Mouse (Mus musculus) ES-E14 (cell line): ENCODE results near the gene Plk2. TPM values are rescaled to one million over a fixed set of nuclear protein-coding genes. Genes with fewer than 3 reads are reported as not detected.

Source experiments
- DNase-seq: peaks from one replicate; pipeline ENCODE4 v3.0.0-alpha.2; 2013; ENCODE audit warnings: low read depth, low spot score
- H3K27ac ChIP-seq: 2 replicates; pipeline ENCODE4 v1.5.1; 2012; ENCODE audit warnings: low read depth, mild to moderate bottlenecking, low read length, moderate library complexity, mixed read lengths; ENCODE audit not compliant: poor library complexity, insufficient read depth, severe bottlenecking
- H3K36me3 ChIP-seq: 2 replicates; pipeline ENCODE4 v1.6.1; 2012; ENCODE audit warnings: mild to moderate bottlenecking, low read length, moderate library complexity, mixed read lengths; ENCODE audit not compliant: control insufficient read depth, poor library complexity, insufficient read depth, severe bottlenecking
- H3K4me1 ChIP-seq, 2 experiments: fragments of 150-350 bp in 1 of 2; sonication (generic) in 1 of 2; 2 replicates each; pipeline ENCODE4 v1.6.1; 2012; ENCODE audit warnings: low read length in 2 of 2, mild to moderate bottlenecking in 1 of 2, mixed read lengths in 1 of 2; ENCODE audit not compliant: control insufficient read depth in 2 of 2, insufficient read depth in 2 of 2, poor library complexity in 1 of 2
- H3K4me3 ChIP-seq, 2 experiments: fragments of 150-350 bp in 1 of 2; sonication (generic) in 1 of 2; 2 replicates each; pipeline ENCODE4 v1.5.1; 2012; ENCODE audit warnings: low read length in 2 of 2, low read depth in 1 of 2, mild to moderate bottlenecking in 1 of 2, mixed read lengths in 1 of 2; ENCODE audit not compliant: insufficient read depth in 1 of 2, poor library complexity in 1 of 2, severe bottlenecking in 1 of 2
- H3K9ac ChIP-seq: 2 replicates; pipeline ENCODE4 v1.6.1; 2012; ENCODE audit warnings: low read depth, mild to moderate bottlenecking, low read length, mixed read lengths; ENCODE audit not compliant: poor library complexity, insufficient read depth, severe bottlenecking
- H3K9me3 ChIP-seq: fragments of 150-350 bp; sonication (generic); 2 replicates; pipeline ENCODE4 v1.6.1; 2012; ENCODE audit warnings: low read depth, mild to moderate bottlenecking, low read length; ENCODE audit not compliant: control insufficient read depth, insufficient read depth
- CHD2 ChIP-seq: IDR thresholded peaks from 2 replicates; pipeline ENCODE4 v1.6.1; 2014; ENCODE audit warnings: mild to moderate bottlenecking, low read depth, low read length, inconsistent platforms
- HCFC1 ChIP-seq: IDR thresholded peaks from 2 replicates; pipeline ENCODE4 v1.6.1; 2012; ENCODE audit warnings: low read length, inconsistent platforms, borderline replicate concordance; ENCODE audit not compliant: insufficient read depth
- MAFK ChIP-seq: IDR thresholded peaks from 2 replicates; pipeline ENCODE4 v1.6.1; 2014; ENCODE audit warnings: mild to moderate bottlenecking, low read depth, low read length, inconsistent platforms; ENCODE audit not compliant: insufficient read depth
- ZC3H11A ChIP-seq: IDR thresholded peaks from 2 replicates; pipeline ENCODE4 v1.6.1; 2012; ENCODE audit warnings: low read depth, mild to moderate bottlenecking, inconsistent platforms, low read length, borderline replicate concordance
- ZNF384 ChIP-seq: IDR thresholded peaks from 2 replicates; pipeline ENCODE4 v1.6.1; 2012; ENCODE audit warnings: low read depth, low read length, inconsistent platforms
- in situ Hi-C, 2 experiments: fragments of 600-800 bp; cut with MboI; formaldehyde crosslinking; loops; one replicate each; pipeline ENCODE4 v1.15.1; 2025; ENCODE audit warnings: low sequenced_read_pairs in 2 of 2, inconsistent platforms in 1 of 2; ENCODE audit not compliant: unreplicated experiment in 2 of 2
- total RNA-seq: library from RNA; depleted of rRNA; stranded (reverse); fragments of 300-350 nt; gene quantifications from 2 replicates; pipeline ENCODE4 v1.2.3, GENCODE M21; 2012

The Plk2 gene
- total RNA-seq, 1 experiment: 118 TPM

DNA sequence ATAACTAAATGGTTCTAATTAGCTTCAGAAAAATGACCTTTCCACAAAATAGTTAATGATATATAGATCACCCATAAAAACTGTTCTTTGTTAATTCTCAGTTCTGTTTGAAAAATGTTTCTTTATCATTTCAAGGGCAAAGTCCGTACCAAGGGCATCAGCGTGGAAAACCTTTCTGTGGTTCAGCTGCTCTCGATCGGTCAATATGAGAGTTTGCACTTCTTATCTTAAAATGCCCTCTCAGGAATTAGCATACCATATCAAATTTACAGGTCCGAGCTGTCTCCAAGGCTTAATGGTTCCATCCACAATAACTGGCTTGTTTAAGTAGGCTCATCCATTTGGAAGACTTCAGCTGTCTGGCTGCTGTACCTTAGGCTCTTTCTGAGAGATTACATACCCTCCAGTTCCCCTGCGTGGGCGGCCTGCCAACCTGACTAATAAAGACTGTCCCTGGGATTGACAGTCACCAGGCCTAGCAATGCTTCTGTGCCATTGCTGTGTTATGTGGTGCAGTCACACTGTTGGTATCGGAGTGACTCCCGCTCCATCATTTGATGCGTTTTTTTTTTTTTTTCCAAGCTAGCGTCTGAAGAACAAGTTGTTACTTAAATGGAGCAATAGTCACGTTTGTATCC is 17.8 kb downstream of the Plk2 start:
- Histone ChIP-seq H3K4me3 (no peak overlapping the region), H3K4me1 (no peaks in the 10 kb centered on the region), H3K9ac (no peak overlapping the region), H3K27ac (no peak overlapping the region), H3K36me3 (no peaks in the 10 kb centered on the region), H3K9me3 (no peaks in the 10 kb centered on the region)
- in situ Hi-C loops: no loop called here
- no peak for TF ChIP-seq ZNF384
- no peak for TF ChIP-seq MAFK
- no peak for TF ChIP-seq CHD2
- TF ChIP-seq HCFC1: no peak
- no peak for TF ChIP-seq ZC3H11A
- DNase-seq: no peak

DNA sequence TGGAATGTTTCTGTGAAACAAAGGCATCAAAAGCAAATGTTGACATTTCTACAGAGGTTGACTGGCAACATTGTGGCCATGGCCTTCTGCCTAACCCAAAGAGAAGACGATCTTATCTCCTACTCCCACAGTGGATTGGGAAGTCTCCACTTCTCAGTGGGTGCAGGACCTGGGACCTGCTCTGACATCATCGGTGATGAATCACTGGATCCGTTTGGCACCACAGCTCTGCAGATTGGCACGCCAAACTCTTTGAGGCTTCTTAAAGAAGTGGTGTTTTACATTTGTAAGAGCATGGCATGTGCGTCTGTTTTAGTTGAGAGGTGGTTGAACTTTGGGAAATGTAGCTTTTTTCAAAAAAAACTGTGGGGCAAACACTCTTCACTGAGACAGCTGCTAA is 23.8 kb downstream of the Plk2 start:
- DNase-seq: no peak
- no peak overlapping the region for H3K9ac ChIP-seq
- H3K36me3 ChIP-seq: no peaks in the 10 kb centered on the region
- no peak overlapping the region for H3K4me3 ChIP-seq
- in situ Hi-C loops: no loop called here
- TF ChIP-seq ZNF384 (no peak), MAFK (no peak), ZC3H11A (no peak), CHD2 (no peak), HCFC1 (no peak)
- H3K4me1 ChIP-seq: no peaks in the 10 kb centered on the region
- H3K27ac ChIP-seq: no peak overlapping the region
- H3K9me3 ChIP-seq: no peaks in the 10 kb centered on the region

DNA sequence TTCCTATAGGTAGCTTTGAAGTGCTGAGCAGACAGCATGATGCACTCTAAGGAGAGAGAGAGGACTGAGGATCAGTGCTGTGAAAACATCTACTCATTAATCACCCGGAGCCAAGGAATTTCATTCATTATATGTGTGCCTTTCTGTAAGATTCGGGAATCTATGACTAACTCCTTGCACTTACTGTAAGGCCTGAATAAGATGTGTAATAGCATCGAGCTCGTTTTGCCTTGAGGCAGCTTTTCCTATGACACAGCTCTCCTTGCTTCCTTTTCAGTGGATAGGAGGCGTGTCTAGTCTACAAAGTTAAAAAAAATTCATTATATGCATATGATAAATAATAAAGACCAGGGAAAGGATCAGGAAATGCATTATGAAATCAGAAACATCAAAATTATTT is 24.8 kb downstream of the Plk2 start:
- no peaks in the 10 kb centered on the region for H3K4me1 ChIP-seq
- H3K4me3 ChIP-seq: no peak overlapping the region
- no peak overlapping the region for H3K9ac ChIP-seq
- no peak overlapping the region for H3K27ac ChIP-seq
- no peaks in the 10 kb centered on the region for H3K36me3 ChIP-seq
- in situ Hi-C loops: no loop called here
- H3K9me3 ChIP-seq: no peaks in the 10 kb centered on the region
- no peak for TF ChIP-seq ZC3H11A
- TF ChIP-seq HCFC1: no peak
- TF ChIP-seq CHD2: no peak
- no peak for TF ChIP-seq ZNF384
- TF ChIP-seq MAFK: no peak
- DNase-seq: no peak

DNA sequence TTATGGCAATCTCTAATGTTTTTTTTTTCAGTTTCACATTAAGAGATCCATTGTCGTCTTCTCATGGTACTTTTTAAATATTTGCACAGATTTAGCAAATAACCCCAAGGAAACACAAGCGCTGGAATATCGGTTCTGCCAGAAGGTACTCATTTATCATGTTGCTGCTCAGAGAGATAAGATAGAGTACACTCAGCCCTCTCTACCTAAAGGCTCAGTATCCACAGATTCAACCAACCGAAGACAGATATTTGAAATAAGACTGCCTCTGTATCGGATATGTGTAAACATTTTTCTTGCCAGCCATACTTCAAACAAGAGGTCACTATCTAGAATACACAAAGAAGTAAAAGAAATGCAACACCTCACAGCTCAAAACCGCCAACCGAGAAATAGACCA is 27.6 kb downstream of the Plk2 start:
- TF ChIP-seq ZNF384 (no peak), CHD2 (no peak), HCFC1 (no peak), ZC3H11A (no peak), MAFK (no peak)
- DNase-seq: no peak
- H3K9me3 ChIP-seq: no peaks in the 10 kb centered on the region
- H3K4me1 ChIP-seq: no peaks in the 10 kb centered on the region
- no peak overlapping the region for H3K4me3 ChIP-seq
- H3K27ac ChIP-seq: no peak overlapping the region
- in situ Hi-C loops: no loop called here
- no peaks in the 10 kb centered on the region for H3K36me3 ChIP-seq
- H3K9ac ChIP-seq: no peak overlapping the region

DNA sequence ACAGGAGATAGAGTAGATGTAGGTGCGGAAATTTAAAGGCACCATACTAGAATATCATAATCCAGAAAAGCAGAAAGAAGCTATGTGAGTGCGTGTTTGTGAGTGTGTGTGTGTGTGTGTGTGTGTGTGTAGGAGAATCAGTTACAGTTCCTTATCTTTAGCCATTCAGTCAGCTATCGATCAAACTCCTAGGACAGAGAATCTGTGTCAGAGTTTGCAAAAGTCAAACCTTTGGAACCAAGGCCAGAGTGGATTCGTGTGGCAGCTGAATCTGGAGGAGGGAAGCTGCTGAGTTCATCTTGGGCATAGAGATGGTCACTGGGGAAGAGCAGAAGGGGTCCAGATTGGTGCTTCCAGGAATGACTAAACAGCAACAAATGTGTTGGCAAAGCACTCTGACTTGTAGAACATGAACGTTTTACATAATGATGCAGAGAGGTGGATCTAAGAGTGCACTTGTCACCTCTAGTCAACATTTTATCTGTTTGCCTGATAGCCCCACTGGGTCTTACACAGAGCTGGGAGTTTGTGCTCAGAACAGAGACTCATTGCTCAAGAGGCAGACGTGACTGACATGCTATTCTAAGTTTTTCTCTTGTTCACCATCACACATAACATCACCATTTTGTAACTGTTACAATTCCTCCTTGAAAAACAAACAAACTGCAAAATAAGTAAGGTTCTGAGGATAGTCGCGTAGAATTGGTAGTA is 30.8 kb downstream of the Plk2 start:
- H3K4me3 ChIP-seq: no peak overlapping the region
- H3K4me1 ChIP-seq: no peaks in the 10 kb centered on the region
- H3K9ac ChIP-seq: no peak overlapping the region
- no peaks in the 10 kb centered on the region for H3K9me3 ChIP-seq
- no peak for TF ChIP-seq MAFK
- TF ChIP-seq HCFC1: no peak
- no peak for TF ChIP-seq CHD2
- TF ChIP-seq ZNF384: no peak
- no peak for TF ChIP-seq ZC3H11A
- H3K36me3 ChIP-seq: peaks cover 3% of the 10 kb centered on the region; the same call in 1 of the 2 replicates
- no peak for DNase-seq
- no peak overlapping the region for H3K27ac ChIP-seq
- in situ Hi-C loops: no loop called here
